Mouse (Mus musculus) hindbrain, embryonic 10.5 days (tissue): ENCODE measurements around the gene Tarm1. TPM values are rescaled to one million over a fixed set of nuclear protein-coding genes. Genes with fewer than 3 reads are reported as not detected.

Source experiments
- DNase-seq: peaks from one replicate; pipeline ENCODE4 v3.0.0-alpha.2; 2017; ENCODE audit warnings: low spot score
- H3K27ac ChIP-seq: fragments of 300-500 bp; sonication (generic); 2 replicates; pipeline ENCODE4 v1.5.1; 2016; ENCODE audit warnings: mild to moderate bottlenecking, moderate library complexity
- H3K27me3 ChIP-seq: fragments of 300-500 bp; sonication (generic); 2 replicates; pipeline ENCODE4 v1.6.1; 2016; ENCODE audit warnings: mild to moderate bottlenecking; ENCODE audit not compliant: poor library complexity, insufficient read depth, severe bottlenecking
- H3K36me3 ChIP-seq: fragments of 300-500 bp; sonication (generic); 2 replicates; pipeline ENCODE4 v1.6.1; 2016; ENCODE audit warnings: mild to moderate bottlenecking, moderate library complexity
- H3K4me1 ChIP-seq: fragments of 300-500 bp; sonication (generic); replicated peaks from 2 replicates; pipeline ENCODE4 v1.6.1; 2016; ENCODE audit warnings: mild to moderate bottlenecking
- H3K4me3 ChIP-seq: fragments of 300-500 bp; sonication (generic); 2 replicates; pipeline ENCODE4 v1.5.1; 2016; ENCODE audit warnings: mild to moderate bottlenecking, moderate library complexity
- H3K9me3 ChIP-seq: fragments of 300-500 bp; sonication (generic); 2 replicates; pipeline ENCODE4 v1.6.1; 2016; ENCODE audit warnings: mild to moderate bottlenecking, moderate library complexity
- WGBS: fragments of 180-500 bp; shearing (Covaris S2); methylation state at CpG from one replicate; pipeline ENCODE4 v1.1.7; 2016; 5-methylcytosine and 5-hydroxymethylcytosine counted together
- polyA plus RNA-seq: library from polyadenylated mRNA; unstranded; fragments of >200 nt; fragmentation: Nextera tagmentation; extraction: Ambion mirVana; gene quantifications from 2 replicates; pipeline ENCODE4 v1.2.1, GENCODE M21; 2016

Tarm1 gene
- polyA plus RNA-seq, 1 experiment from 2014 or later: not detected

DNA sequence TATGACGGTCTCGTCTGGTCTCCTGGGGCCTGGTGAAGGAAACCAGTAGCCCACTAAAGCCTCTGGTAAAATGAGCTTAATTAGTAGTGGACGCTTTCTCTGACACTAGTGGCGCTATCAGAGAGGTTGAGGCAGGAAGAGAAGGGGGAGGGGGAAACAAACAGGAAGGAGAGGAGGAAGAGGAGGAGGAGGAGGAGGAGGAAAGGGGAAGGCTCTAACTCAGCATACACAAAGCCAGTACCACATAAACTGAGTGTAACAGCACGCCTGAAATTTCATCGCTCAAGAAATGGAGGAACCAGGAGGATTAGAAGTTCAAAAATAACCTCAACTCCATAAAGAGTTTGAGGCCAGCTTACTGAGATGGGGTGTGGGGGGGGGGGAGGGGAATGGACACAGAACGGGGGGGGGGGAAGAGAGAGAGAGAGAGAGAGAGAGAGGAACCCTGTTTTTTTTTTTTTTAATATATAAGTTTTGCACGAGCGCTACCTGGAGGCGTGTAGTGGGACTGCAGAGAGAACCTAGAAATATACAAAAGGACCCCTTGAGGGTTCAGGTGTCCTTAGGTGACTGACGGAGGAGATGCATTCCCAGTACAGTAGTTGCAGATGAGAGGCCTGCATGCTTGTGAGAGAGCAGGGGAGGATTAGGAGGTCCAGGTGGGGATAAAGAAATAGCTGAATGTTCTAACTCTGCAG, 48.8 kb downstream of the Tarm1 start:
- WGBS: 60% methylated on average over 11 of the region's 11 CpGs
- Histone ChIP-seq H3K4me1 (no peaks in the 10 kb centered on the region), H3K27ac (no peak overlapping the region), H3K27me3 (no peaks in the 10 kb centered on the region), H3K36me3 (no peaks in the 10 kb centered on the region), H3K9me3 (no peaks in the 10 kb centered on the region), H3K4me3 (no peak overlapping the region)
- no peak for DNase-seq

DNA sequence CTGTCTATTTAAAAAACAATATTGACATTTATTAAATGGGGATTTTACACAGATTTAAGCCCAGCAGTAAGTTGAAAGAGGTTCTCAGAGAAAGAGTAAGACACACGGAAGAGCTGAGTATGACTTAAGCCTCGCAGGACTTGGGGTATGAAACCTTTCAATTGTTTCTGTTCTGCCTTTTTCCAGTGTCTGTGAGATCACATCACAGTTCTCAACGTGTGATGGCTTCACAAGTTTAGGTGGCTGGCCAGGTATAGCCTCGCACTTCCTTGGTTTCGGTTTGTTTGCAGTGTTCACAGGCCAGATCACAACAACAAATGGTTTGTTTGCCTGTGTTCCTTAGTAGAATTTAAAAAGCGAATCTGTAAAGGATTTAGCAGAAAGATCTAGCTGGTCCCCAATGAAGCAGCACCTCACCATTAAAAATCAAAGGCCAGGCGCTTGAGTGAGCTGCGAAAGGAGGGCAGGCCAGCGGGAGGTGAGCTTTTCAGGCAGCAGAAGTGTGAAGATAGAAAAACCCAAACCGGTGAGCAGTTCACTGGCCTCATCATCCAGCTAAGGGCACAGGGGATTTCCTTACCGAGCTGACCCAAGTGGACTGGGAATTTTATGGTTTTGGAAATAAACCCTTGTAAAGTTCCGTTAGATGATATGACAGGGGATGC, 49.5 kb downstream of the Tarm1 start:
- no peak for DNase-seq
- H3K27me3 ChIP-seq: no peaks in the 10 kb centered on the region
- no peak overlapping the region for H3K27ac ChIP-seq
- no peaks in the 10 kb centered on the region for H3K36me3 ChIP-seq
- WGBS: 59% methylated on average over 12 of the region's 12 CpGs
- H3K4me1 ChIP-seq: no peaks in the 10 kb centered on the region
- H3K9me3 ChIP-seq: no peaks in the 10 kb centered on the region
- no peak overlapping the region for H3K4me3 ChIP-seq

DNA sequence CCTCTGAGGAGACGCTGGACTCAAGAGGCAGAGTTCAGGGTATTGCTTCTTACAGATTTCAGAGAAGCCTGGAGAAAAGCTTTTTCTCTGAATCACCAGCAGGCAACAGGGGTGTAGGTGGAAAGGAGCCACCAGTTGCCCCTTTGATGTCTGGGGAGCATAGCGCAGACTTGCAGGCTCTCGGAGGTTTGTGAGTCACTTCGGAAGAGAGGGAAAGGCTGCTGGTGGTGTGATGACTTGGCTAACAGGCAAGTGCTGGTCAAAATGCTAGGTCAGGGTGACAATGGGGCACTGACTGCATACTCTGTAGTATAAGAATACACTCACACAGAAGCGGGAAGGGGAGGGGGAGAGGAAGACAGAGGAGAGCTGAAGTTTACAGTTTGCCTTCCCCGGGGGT, 51.3 kb downstream of the Tarm1 start:
- no peaks in the 10 kb centered on the region for H3K9me3 ChIP-seq
- DNase-seq: no peak
- H3K4me3 ChIP-seq: no peak overlapping the region
- no peaks in the 10 kb centered on the region for H3K4me1 ChIP-seq
- no peak overlapping the region for H3K27ac ChIP-seq
- WGBS: 48% methylated on average over 6 of the region's 6 CpGs
- no peaks in the 10 kb centered on the region for H3K27me3 ChIP-seq
- no peaks in the 10 kb centered on the region for H3K36me3 ChIP-seq

DNA sequence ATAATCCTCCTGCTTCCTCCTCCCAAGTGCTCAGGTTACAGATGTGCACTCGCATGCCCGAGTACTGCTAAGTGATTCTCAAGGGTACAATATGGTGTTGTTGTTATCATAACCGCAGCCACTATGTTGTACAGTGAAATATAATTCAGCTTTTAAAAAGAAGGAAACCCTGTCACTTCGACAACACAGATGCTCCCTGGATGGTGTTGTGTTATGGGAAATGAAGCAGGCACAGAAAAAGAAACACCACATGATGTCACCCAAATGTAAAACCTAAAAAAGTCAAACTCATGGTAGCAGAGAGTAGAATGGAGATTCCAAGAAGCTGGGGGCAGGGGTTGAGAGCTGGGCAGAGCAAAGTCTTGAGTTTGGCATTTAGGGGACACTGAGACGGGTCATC, 51.8 kb downstream of the Tarm1 start:
- Histone ChIP-seq H3K27ac (no peak overlapping the region), H3K27me3 (no peaks in the 10 kb centered on the region), H3K4me1 (no peaks in the 10 kb centered on the region), H3K36me3 (no peaks in the 10 kb centered on the region), H3K9me3 (no peaks in the 10 kb centered on the region), H3K4me3 (no peak overlapping the region)
- no peak for DNase-seq
- 73% methylated on average over 5 of the region's 5 CpGs for WGBS

DNA sequence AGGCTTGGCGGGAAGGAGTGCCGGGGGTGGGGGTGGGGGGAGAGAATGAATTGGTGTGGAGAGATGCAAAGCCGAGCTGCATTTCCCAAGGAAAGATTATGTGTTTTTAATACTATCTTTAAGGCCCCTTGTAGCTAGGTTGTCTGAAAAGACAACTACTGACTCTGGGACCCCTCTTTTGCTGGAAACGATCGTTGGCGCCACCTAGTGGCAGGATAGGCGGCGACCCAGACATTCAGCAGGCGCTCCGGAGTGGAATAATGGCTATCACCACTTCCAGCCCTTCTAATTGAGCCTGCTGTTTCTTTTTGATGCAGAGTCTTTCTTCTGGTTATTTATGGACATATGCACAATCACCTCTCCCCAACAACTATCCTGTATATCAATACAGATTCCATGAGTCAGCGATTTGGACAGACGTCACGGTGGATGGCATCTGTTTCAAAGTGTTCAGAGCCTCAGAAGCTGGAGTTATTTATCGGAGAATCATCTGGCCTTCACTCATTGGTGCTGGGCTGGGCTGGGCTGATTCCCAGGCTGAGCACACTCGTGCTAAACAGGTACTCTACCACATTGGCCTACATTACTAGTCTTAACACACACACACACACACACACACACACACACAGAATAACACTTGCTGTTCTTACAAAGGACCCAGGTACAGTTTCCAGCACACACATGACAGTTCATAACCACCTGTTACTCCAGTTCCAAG, 53.5 kb downstream of the Tarm1 start:
- 23% methylated on average over 15 of the region's 15 CpGs for WGBS
- DNase-seq: peak; percentile 77
- Histone ChIP-seq H3K4me1 (no peaks in the 10 kb centered on the region), H3K9me3 (no peaks in the 10 kb centered on the region), H3K4me3 (no peak overlapping the region), H3K36me3 (no peaks in the 10 kb centered on the region), H3K27ac (no peak overlapping the region), H3K27me3 (no peaks in the 10 kb centered on the region)

DNA sequence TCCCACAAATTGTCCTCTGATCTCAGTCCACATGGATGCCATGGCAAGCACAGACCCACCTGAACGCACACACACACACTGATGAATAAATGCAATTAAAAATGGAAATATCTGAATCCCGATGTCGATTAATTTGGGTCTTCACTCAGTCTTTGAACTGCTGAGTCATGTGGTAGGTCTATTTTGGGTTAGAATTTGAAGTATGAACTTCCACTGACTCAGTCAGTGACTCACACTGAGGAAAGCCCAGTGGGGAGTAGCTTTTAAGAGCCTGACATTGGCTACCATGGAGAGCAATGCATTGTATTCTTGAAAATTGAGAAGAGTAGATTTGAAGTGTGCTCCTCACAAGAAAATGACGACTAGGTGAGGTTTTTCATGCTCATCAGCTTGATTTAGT, 55.4 kb downstream of the Tarm1 start:
- H3K27me3 ChIP-seq: no peaks in the 10 kb centered on the region
- H3K36me3 ChIP-seq: no peaks in the 10 kb centered on the region
- no peak for DNase-seq
- no peak overlapping the region for H3K27ac ChIP-seq
- no peaks in the 10 kb centered on the region for H3K4me1 ChIP-seq
- no peak overlapping the region for H3K4me3 ChIP-seq
- H3K9me3 ChIP-seq: no peaks in the 10 kb centered on the region
- WGBS: 79% methylated on average over 4 of the region's 4 CpGs

DNA sequence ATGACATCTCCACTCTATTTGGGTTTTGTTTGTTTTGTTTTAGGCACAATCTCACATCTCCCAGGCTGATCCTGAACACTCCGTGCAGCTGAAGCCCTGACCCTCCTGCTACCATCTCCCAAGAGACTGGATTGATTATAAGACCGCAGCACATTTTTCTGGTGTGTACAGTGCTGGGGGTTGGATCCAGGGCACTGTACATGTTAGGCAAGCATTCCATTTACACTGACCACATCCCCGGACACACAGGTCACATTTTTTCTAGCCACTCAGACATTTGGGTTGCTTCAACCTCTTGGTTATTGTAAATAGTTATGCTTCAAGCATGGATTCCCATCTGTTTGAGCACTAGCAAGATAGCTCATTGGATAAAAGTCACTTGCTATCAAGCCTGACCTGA, 55.8 kb downstream of the Tarm1 start:
- no peaks in the 10 kb centered on the region for H3K36me3 ChIP-seq
- no peak for DNase-seq
- no peaks in the 10 kb centered on the region for H3K9me3 ChIP-seq
- H3K4me1 ChIP-seq: no peaks in the 10 kb centered on the region
- H3K27ac ChIP-seq: no peak overlapping the region
- no peaks in the 10 kb centered on the region for H3K27me3 ChIP-seq
- no peak overlapping the region for H3K4me3 ChIP-seq
- 82% methylated on average over 3 of the region's 3 CpGs for WGBS

DNA sequence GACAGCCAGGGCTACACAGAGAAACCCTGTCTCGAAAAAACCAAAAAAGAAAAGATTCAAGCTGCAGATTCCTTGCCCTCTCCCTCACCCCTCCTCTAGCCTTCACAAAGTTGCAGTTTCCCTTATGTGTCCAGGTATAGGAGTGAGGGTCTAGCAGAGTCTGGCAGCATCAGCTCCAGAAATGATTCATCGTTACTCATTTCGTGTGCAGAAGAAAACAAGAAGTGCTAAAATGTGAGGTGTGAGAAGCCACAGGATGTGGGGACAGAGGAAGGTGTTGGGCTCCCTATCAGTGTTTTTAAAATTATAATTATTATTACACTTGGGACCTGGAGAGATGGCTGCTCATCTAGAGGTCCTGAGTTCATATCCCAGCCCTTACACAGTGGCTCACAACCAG, 57.7 kb downstream of the Tarm1 start:
- H3K36me3 ChIP-seq: no peaks in the 10 kb centered on the region
- H3K4me1 ChIP-seq: no peaks in the 10 kb centered on the region
- no peak overlapping the region for H3K4me3 ChIP-seq
- H3K27me3 ChIP-seq: no peaks in the 10 kb centered on the region
- H3K27ac ChIP-seq: no peak overlapping the region
- no peak for DNase-seq
- H3K9me3 ChIP-seq: no peaks in the 10 kb centered on the region
- 89% methylated on average over 3 of the region's 3 CpGs for WGBS

DNA sequence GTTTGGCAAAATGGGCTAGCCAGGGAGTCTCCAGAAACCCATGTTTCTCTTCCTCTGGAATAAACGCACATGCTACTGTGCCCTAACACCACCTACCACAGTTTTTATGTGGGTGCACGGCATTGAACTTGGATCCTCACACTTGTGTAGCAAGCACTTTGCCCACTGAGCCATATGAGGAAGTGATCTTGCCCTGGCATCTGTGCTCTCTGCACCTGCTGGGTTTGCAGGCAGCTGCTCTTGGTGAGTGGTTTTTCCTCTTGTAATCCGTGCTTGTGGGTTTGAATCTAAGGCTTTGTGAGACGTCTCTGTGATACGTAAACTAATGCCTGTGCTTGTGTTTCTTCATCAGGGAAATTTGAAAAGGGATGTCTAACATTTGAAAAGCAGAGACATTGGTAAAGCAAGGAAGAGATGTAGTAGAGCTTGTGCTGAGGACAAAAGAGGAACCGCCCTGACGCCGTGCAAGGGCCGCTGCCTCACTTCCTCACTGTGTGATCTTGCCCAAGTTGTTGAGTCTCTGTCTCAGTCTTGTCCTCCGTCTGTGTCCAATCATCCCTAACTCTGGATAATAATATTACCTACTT, 59.9 kb downstream of the Tarm1 start:
- H3K27ac ChIP-seq: no peak overlapping the region
- H3K4me1 ChIP-seq: no peaks in the 10 kb centered on the region
- H3K36me3 ChIP-seq: no peaks in the 10 kb centered on the region
- WGBS: 91% methylated on average over 10 of the region's 10 CpGs
- DNase-seq: no peak
- no peaks in the 10 kb centered on the region for H3K27me3 ChIP-seq
- no peak overlapping the region for H3K4me3 ChIP-seq
- no peaks in the 10 kb centered on the region for H3K9me3 ChIP-seq

DNA sequence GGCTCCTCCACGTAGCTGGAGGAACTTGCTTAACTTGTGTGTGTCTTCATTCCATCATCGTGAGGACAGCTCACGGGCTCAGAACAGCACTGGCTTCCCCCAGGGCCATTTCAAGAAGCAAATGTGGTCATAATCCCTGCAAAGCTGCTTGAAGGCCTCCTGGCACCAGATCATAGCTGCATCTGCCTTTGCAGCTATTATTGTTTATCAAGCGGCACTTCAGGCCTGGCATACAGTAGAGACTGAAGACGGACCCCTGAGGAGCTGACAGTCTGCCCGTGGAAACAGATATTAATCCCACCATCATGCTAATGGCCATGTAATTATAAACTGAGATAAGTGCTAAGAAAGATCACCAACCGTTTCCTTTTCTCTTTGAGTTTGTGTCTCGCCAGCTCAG, 61.9 kb downstream of the Tarm1 start:
- DNase-seq: no peak
- no peak overlapping the region for H3K27ac ChIP-seq
- H3K36me3 ChIP-seq: no peaks in the 10 kb centered on the region
- 83% methylated on average over 8 of the region's 8 CpGs for WGBS
- H3K4me1 ChIP-seq: no peaks in the 10 kb centered on the region
- no peaks in the 10 kb centered on the region for H3K27me3 ChIP-seq
- no peak overlapping the region for H3K4me3 ChIP-seq
- no peaks in the 10 kb centered on the region for H3K9me3 ChIP-seq

DNA sequence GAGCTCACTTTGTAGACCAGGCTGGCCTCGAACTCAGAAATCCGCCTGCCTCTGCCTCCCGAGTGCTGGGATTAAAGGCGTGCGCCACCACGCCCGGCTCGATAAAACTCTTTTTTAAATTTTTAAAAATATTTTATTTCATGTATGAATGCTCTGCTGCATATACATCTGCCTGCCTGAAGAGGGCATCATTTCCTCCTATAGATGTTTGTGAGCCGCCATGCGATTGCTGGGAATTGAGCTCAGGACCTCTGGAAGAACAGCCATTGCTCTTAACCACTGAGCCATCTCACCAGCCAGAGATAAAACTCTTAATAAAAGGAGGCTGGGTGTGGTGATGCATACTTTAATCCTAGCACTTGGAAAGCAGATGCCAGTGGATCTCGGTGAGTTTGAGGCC, 62.4 kb downstream of the Tarm1 start:
- Histone ChIP-seq H3K27ac (no peak overlapping the region), H3K36me3 (no peaks in the 10 kb centered on the region), H3K9me3 (no peaks in the 10 kb centered on the region), H3K4me3 (no peak overlapping the region), H3K27me3 (no peaks in the 10 kb centered on the region), H3K4me1 (no peaks in the 10 kb centered on the region)
- DNase-seq: no peak
- WGBS: 88% methylated on average over 11 of the region's 11 CpGs

DNA sequence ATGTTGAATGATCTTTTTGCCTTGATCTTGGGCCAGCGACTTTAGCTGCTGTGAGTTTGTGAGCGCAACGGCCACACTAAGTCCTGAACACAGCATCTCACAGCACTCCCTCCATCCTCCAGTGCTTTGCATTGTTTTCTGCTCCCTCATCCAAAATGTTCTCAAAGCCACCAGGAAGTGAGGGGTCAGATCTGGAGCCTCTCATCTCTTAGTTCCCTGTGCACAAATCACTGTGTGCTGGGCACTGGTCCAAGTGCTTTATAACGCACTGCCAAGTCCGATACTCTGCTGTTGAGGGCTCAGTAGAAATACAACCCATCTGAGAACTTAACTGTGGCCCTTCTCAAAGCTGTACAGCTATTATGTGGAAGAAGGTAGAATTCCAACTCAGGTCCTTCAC, 64.5 kb downstream of the Tarm1 start:
- DNase-seq: no peak
- no peak overlapping the region for H3K27ac ChIP-seq
- H3K27me3 ChIP-seq: no peaks in the 10 kb centered on the region
- no peaks in the 10 kb centered on the region for H3K4me1 ChIP-seq
- no peaks in the 10 kb centered on the region for H3K36me3 ChIP-seq
- H3K9me3 ChIP-seq: no peaks in the 10 kb centered on the region
- 73% methylated on average over 5 of the region's 5 CpGs for WGBS
- no peak overlapping the region for H3K4me3 ChIP-seq
